Mouse (Mus musculus): ENCODE results near the gene Dgkh. TPM values are rescaled to one million over a fixed set of nuclear protein-coding genes. Genes with fewer than 3 reads are reported as not detected.

Dgkh gene
- polyA plus RNA-seq, 1 experiment = 1.2 TPM

GRCm38 (mm10) chr14:78526475-78526874 is 206.1 kb downstream of the Dgkh start:
- TF ChIP-seq USF1 (IDR thresholded peaks at IDR 0.05; ENCODE audit: low read depth) (no peak), MYOG (IDR thresholded peaks at IDR 0.05; ENCODE audit: control insufficient read depth, extremely low read depth, insufficient read length) (no peak), MYOD1 (IDR thresholded peaks at IDR 0.05; ENCODE audit: control insufficient read depth, insufficient read length, low read depth) (no peak), CTCF (IDR thresholded peaks at IDR 0.05; ENCODE audit: control insufficient read depth, insufficient read depth, insufficient read length) (no peak), CEBPB (IDR thresholded peaks at IDR 0.05; ENCODE audit: low read depth) (no peak), MAX (IDR thresholded peaks at IDR 0.05) (no peak), FOSL1 (IDR thresholded peaks at IDR 0.05; ENCODE audit: insufficient read depth, low read length, poor library complexity, severe bottlenecking) (no peak)
- no peak overlapping the region for H3ac ChIP-seq (ENCODE audit: control insufficient read depth, insufficient read length, low read depth)
- H3K36me3 ChIP-seq (ENCODE audit: control insufficient read depth, insufficient read depth) = peaks cover 3% of the 10 kb centered on the region
- H3K79me3 ChIP-seq (ENCODE audit: low read depth) = peaks cover 81% of the 10 kb centered on the region
- peaks cover 97% of the 10 kb centered on the region for H3K79me2 ChIP-seq (ENCODE audit: control insufficient read depth, insufficient read depth)
- no peak overlapping the region for H3K4me3 ChIP-seq (ENCODE audit: insufficient read depth, poor library complexity, severe bottlenecking)
- H3K27me3 ChIP-seq (ENCODE audit: control insufficient read depth, insufficient read depth, insufficient read length) = no peaks in the 10 kb centered on the region

DNA sequence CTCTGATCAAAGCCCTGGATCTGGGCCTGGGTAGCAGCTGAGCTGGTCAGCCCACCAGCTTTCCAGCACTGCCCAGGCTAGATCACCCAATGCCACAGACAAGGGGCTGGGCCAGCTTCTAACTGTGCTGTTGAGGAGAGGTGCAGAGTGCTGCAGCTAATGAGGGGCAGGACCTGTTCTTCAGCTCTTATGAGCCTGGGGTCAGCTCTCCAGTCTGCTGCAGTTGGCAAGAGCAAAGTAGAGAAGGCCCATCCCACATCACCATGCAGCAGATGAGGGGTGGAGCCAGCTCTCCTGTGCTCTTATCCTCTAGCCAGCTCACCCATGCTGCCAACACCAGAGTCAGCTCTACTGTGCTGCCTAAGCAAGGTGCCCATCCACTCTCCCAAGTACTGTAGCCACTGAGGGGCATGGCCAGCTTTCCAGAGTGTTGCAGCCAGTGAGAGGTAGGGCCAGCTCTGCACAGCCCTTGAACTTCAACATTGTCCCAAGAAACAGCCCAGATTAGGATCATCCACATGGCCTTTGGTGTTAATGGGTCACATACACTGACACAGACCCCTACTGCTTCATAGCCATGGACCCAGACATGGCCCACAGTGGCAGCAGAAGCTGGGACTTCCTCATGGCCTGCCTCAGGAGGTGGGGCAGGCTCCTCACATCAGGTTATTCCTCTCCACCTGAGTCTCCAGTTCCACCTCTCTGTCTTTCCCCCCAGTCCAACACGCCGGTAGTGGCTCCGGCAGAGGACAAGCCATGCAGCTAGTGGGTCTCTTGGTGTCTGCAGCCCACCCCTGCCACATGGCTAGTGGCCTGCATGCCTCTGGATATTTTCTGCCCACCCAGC is 206.7 kb downstream of the Dgkh start:
- Histone ChIP-seq H3K4me3 (ENCODE audit: insufficient read depth, poor library complexity, severe bottlenecking) (no peak overlapping the region), H3ac (ENCODE audit: control insufficient read depth, insufficient read length, low read depth) (no peak overlapping the region), H3K27me3 (ENCODE audit: control insufficient read depth, insufficient read depth, insufficient read length) (no peaks in the 10 kb centered on the region), H3K36me3 (ENCODE audit: control insufficient read depth, insufficient read depth) (peaks cover 9% of the 10 kb centered on the region), H3K79me2 (ENCODE audit: control insufficient read depth, insufficient read depth) (peaks cover 97% of the 10 kb centered on the region), H3K79me3 (ENCODE audit: low read depth) (peaks cover 74% of the 10 kb centered on the region)
- TF ChIP-seq MAX (IDR thresholded peaks at IDR 0.05) (no peak), MYOD1 (IDR thresholded peaks at IDR 0.05; ENCODE audit: control insufficient read depth, insufficient read length, low read depth) (no peak), MYOG (IDR thresholded peaks at IDR 0.05; ENCODE audit: control insufficient read depth, extremely low read depth, insufficient read length) (no peak), FOSL1 (IDR thresholded peaks at IDR 0.05; ENCODE audit: insufficient read depth, low read length, poor library complexity, severe bottlenecking) (no peak), CTCF (IDR thresholded peaks at IDR 0.05; ENCODE audit: control insufficient read depth, insufficient read depth, insufficient read length) (no peak), USF1 (IDR thresholded peaks at IDR 0.05; ENCODE audit: low read depth) (no peak), CEBPB (IDR thresholded peaks at IDR 0.05; ENCODE audit: low read depth) (no peak)

- Histone ChIP-seq H3K4me3 (ENCODE audit: insufficient read depth, poor library complexity, severe bottlenecking) (no peak overlapping the region), H3K79me2 (ENCODE audit: control insufficient read depth, insufficient read depth) (peaks cover 96% of the 10 kb centered on the region), H3K36me3 (ENCODE audit: control insufficient read depth, insufficient read depth) (peaks cover 17% of the 10 kb centered on the region), H3K27me3 (ENCODE audit: control insufficient read depth, insufficient read depth, insufficient read length) (no peaks in the 10 kb centered on the region), H3K79me3 (ENCODE audit: low read depth) (peaks cover 68% of the 10 kb centered on the region), H3ac (ENCODE audit: control insufficient read depth, insufficient read length, low read depth) (no peak overlapping the region)
- TF ChIP-seq CTCF (IDR thresholded peaks at IDR 0.05; ENCODE audit: control insufficient read depth, insufficient read depth, insufficient read length) (no peak), CEBPB (IDR thresholded peaks at IDR 0.05; ENCODE audit: low read depth) (no peak), MAX (IDR thresholded peaks at IDR 0.05) (no peak), USF1 (IDR thresholded peaks at IDR 0.05; ENCODE audit: low read depth) (no peak), MYOD1 (IDR thresholded peaks at IDR 0.05; ENCODE audit: control insufficient read depth, insufficient read length, low read depth) (no peak), MYOG (IDR thresholded peaks at IDR 0.05; ENCODE audit: control insufficient read depth, extremely low read depth, insufficient read length) (no peak), FOSL1 (IDR thresholded peaks at IDR 0.05; ENCODE audit: insufficient read depth, low read length, poor library complexity, severe bottlenecking) (no peak)
These were observed 207.5 kb downstream of the Dgkh start for GRCm38 (mm10) chr14:78525059-78525458.

GRCm38 (mm10) chr14:78510713-78511112 is 221.9 kb downstream of the Dgkh start:
- no peak for TF ChIP-seq CEBPB (IDR thresholded peaks at IDR 0.05; ENCODE audit: low read depth)
- TF ChIP-seq USF1 (IDR thresholded peaks at IDR 0.05; ENCODE audit: low read depth) = no peak
- no peak for TF ChIP-seq MYOG (IDR thresholded peaks at IDR 0.05; ENCODE audit: control insufficient read depth, extremely low read depth, insufficient read length)
- TF ChIP-seq FOSL1 (IDR thresholded peaks at IDR 0.05; ENCODE audit: insufficient read depth, low read length, poor library complexity, severe bottlenecking) = no peak
- no peak for TF ChIP-seq MAX (IDR thresholded peaks at IDR 0.05)
- no peak for TF ChIP-seq CTCF (IDR thresholded peaks at IDR 0.05; ENCODE audit: control insufficient read depth, insufficient read depth, insufficient read length)
- no peak for TF ChIP-seq MYOD1 (IDR thresholded peaks at IDR 0.05; ENCODE audit: control insufficient read depth, insufficient read length, low read depth)
- H3K27me3 ChIP-seq (ENCODE audit: control insufficient read depth, insufficient read depth, insufficient read length) = no peaks in the 10 kb centered on the region
- H3K79me2 ChIP-seq (ENCODE audit: control insufficient read depth, insufficient read depth) = no peaks in the 10 kb centered on the region
- no peak overlapping the region for H3K4me3 ChIP-seq (ENCODE audit: insufficient read depth, poor library complexity, severe bottlenecking)
- peaks cover 1% of the 10 kb centered on the region for H3K79me3 ChIP-seq (ENCODE audit: low read depth)
- peaks cover 92% of the 10 kb centered on the region for H3K36me3 ChIP-seq (ENCODE audit: control insufficient read depth, insufficient read depth)
- H3ac ChIP-seq (ENCODE audit: control insufficient read depth, insufficient read length, low read depth) = no peak overlapping the region

DNA sequence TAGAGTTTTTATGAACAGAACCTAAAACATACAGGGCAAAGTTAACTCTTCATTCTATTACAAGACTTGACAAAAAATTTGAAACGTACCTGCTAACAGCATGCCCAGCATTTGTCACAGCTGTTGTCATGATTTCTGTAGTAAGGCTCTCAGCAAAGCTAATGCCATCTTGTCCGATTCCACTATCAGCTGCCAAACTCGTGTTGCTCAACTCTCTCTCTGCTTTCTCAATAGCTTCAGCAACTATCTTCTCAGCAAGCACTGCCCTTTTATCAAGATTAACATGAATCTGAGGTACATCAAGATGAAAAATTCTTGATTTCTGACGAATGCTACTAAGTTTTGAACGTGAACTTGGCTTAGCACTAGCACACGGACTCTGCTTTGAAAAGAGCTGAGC is 222.8 kb downstream of the Dgkh start:
- TF ChIP-seq CEBPB (IDR thresholded peaks at IDR 0.05; ENCODE audit: low read depth) (no peak), CTCF (IDR thresholded peaks at IDR 0.05; ENCODE audit: control insufficient read depth, insufficient read depth, insufficient read length) (no peak), USF1 (IDR thresholded peaks at IDR 0.05; ENCODE audit: low read depth) (no peak), MYOD1 (IDR thresholded peaks at IDR 0.05; ENCODE audit: control insufficient read depth, insufficient read length, low read depth) (no peak), FOSL1 (IDR thresholded peaks at IDR 0.05; ENCODE audit: insufficient read depth, low read length, poor library complexity, severe bottlenecking) (no peak), MYOG (IDR thresholded peaks at IDR 0.05; ENCODE audit: control insufficient read depth, extremely low read depth, insufficient read length) (no peak), MAX (IDR thresholded peaks at IDR 0.05) (no peak)
- Histone ChIP-seq H3K36me3 (ENCODE audit: control insufficient read depth, insufficient read depth) (peaks cover 93% of the 10 kb centered on the region), H3K4me3 (ENCODE audit: insufficient read depth, poor library complexity, severe bottlenecking) (no peak overlapping the region), H3ac (ENCODE audit: control insufficient read depth, insufficient read length, low read depth) (no peak overlapping the region), H3K79me3 (ENCODE audit: low read depth) (peaks cover 1% of the 10 kb centered on the region), H3K27me3 (ENCODE audit: control insufficient read depth, insufficient read depth, insufficient read length) (no peaks in the 10 kb centered on the region), H3K79me2 (ENCODE audit: control insufficient read depth, insufficient read depth) (no peaks in the 10 kb centered on the region)

Other genes with a start within 250 kb of the Dgkh start
- gene Akap11, start 196.0 kb downstream of the Dgkh start, polyA plus RNA-seq (2012; fragmentation: generic; extraction: Trizol) = 9.0 TPM
- gene Vwa8, start 116.3 kb upstream of the Dgkh start, polyA plus RNA-seq (2012; fragmentation: generic; extraction: Trizol) = 13.9 TPM